Mouse (Mus musculus): ENCODE measurements around the gene Magi1.

GRCm38 (mm10) chr6:94253943-94254342 is 29.8 kb downstream of the Magi1 start:
- TF ChIP-seq CTCF (IDR thresholded peaks at IDR 0.05; ENCODE audit: borderline replicate concordance, extremely low read depth, insufficient read depth, insufficient read length): no peak
- no peak for TF ChIP-seq POLR2A (IDR thresholded peaks at IDR 0.05; ENCODE audit: borderline replicate concordance, extremely low read depth, insufficient read depth, insufficient read length, poor library complexity, severe bottlenecking)

Measured in brain, embryonic 14.5 days (tissue).